Mouse (Mus musculus) adrenal gland, postnatal 25 days (tissue): Measurements from ENCODE around the gene Lyz1. TPM values are rescaled to one million over a fixed set of nuclear protein-coding genes. Genes with fewer than 3 reads are reported as not detected.

Experiments
- total RNA-seq: library from RNA; stranded (reverse); gene quantifications from 2 replicates; pipeline ENCODE4 v1.2.3, GENCODE M21; 2021

Lyz1 gene
- total RNA-seq, 1 experiment from 2014 or later, result 4.6 TPM

Other genes with a start within 250 kb of the Lyz1 start
- not detected in 2 replicates for gene Lrrc10, start 247.5 kb downstream of the Lyz1 start, total RNA-seq
- gene Cct2, start 229.1 kb downstream of the Lyz1 start, total RNA-seq, result 236 and 244 TPM in 2 replicates
- gene Frs2, start 144.3 kb downstream of the Lyz1 start, total RNA-seq, result 29.0 and 29.5 TPM in 2 replicates
- gene Yeats4, start 68.4 kb downstream of the Lyz1 start, total RNA-seq, result 42.6 and 51.7 TPM in 2 replicates
- not detected in 2 replicates for gene 9530003J23Rik, start 54.2 kb downstream of the Lyz1 start, total RNA-seq
- 43.2 and 47.5 TPM in 2 replicates for gene Lyz2, start 10.5 kb downstream of the Lyz1 start, total RNA-seq
- gene Cpsf6, start 87.1 kb upstream of the Lyz1 start, total RNA-seq, result 86.5 and 98.2 TPM in 2 replicates